Mouse (Mus musculus) erythroblast, embryonic 14.5 days (primary cell): ENCODE results near the gene Slfn8.

Experiments used
- GATA1 ChIP-seq: IDR thresholded peaks from 2 replicates; pipeline ENCODE4 v1.6.1; 2012; ENCODE audit warnings: low read length, inconsistent platforms, mixed read lengths
- TAL1 ChIP-seq: IDR thresholded peaks from 3 replicates; pipeline ENCODE4 v1.6.1; 2012; ENCODE audit warnings: low read length, inconsistent platforms, mixed read lengths

DNA sequence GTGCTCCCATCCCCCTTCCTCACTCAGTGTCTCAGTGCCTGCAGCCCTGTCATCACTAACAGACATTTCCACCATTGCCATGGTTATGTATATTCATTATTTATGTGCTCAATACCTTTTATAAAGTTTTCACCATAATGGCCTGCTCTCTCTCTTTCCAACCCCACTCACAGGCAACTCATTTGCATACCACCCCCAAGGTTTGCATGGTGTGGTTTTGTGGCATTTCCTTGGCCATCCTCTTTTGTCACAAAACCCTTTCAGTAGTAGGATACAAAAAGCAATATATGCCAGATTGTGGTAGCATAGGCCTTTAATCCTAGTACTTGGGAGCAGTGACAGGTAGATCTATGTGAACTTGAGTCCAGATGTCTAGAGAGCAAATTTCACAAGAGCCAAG is 4.5 kb downstream of the Slfn8 start:
- TF ChIP-seq GATA1 (no peak), TAL1 (no peak)
